Mouse (Mus musculus): ENCODE measurements around the gene Cd5. TPM values are rescaled to one million over a fixed set of nuclear protein-coding genes. Genes with fewer than 3 reads are reported as not detected.

Cd5 gene
- 0.11 and 0.23 TPM in 2 replicates for polyA plus RNA-seq (2015; fragmentation: Nextera tagmentation; extraction: Ambion mirVana)

DNA sequence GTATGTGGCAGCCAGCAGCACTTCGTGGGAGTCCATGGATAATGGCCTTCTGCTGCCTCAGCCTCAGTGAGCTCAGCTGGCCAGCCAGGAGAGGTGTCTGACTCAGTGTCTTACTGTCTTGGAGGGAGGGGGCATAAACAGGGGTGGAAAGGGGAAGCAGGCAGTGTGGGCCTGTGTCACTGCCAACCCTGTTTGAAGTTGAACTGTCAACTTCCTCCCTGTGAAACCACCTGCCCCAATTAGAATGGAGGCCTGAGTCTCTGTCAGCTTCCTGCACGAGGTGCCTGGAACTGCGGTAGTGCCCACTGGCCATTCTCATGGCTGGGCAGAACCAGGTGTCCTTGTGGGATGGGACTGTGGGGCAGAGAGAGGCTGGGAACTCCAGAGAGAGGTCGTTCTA lies at the start of gene Cd5:
Gene Cd5 (minus strand): TSS at position 192 of the 400 bp plus-strand sequence.
- Histone ChIP-seq H3K27ac (no peak within 1 kb of the TSS), H3K36me3 (ENCODE audit: insufficient read depth, low read length) (no peaks in the 10 kb centered on the region), H3K4me2 (ENCODE audit: low read length) (no peak within 1 kb of the TSS), H3K27me3 (ENCODE audit: insufficient read depth, low read length) (no peaks in the 10 kb centered on the region), H3K9me3 (replicated peaks; ENCODE audit: low read length) (no peaks in the 10 kb centered on the region), H3K9ac (ENCODE audit: low read depth, low read length) (no peak within 1 kb of the TSS), H3K4me3 (replicated peaks; ENCODE audit: low read depth, low read length) (no peak within 1 kb of the TSS), H3K4me1 (replicated peaks; ENCODE audit: insufficient read depth, low read length) (peaks cover 7% of the 10 kb centered on the region)
- DNase-seq (ENCODE audit: low spot score) = no peak
- WGBS = 61% methylated on average over 4 of the region's 4 CpGs
- ATAC-seq (replicated peaks; ENCODE audit: low FRiP score, low read depth) = no peak
- TF ChIP-seq CTCF (IDR thresholded peaks at IDR 0.05; ENCODE audit: low read depth) = no peak

- Histone ChIP-seq H3K27ac (no peak overlapping the region), H3K27me3 (ENCODE audit: insufficient read depth, low read length) (no peaks in the 10 kb centered on the region), H3K4me3 (replicated peaks; ENCODE audit: low read depth, low read length) (no peak overlapping the region), H3K36me3 (ENCODE audit: insufficient read depth, low read length) (no peaks in the 10 kb centered on the region), H3K9me3 (replicated peaks; ENCODE audit: low read length) (no peaks in the 10 kb centered on the region), H3K4me1 (replicated peaks; ENCODE audit: insufficient read depth, low read length) (no peaks in the 10 kb centered on the region), H3K4me2 (ENCODE audit: low read length) (no peak overlapping the region), H3K9ac (ENCODE audit: low read depth, low read length) (no peak overlapping the region)
- 78% methylated on average over 9 of the region's 9 CpGs for WGBS
- TF ChIP-seq CTCF (IDR thresholded peaks at IDR 0.05; ENCODE audit: low read depth) = no peak
- DNase-seq (ENCODE audit: low spot score) = no peak
- no peak for ATAC-seq (replicated peaks; ENCODE audit: low FRiP score, low read depth)
These were observed 49.4 kb upstream of the Cd5 start for GRCm38 (mm10) chr19:10788242-10788641.

GRCm38 (mm10) chr19:10787406-10787805 lies 48.6 kb upstream of the Cd5 start:
- Histone ChIP-seq H3K27ac (no peak overlapping the region), H3K9me3 (replicated peaks; ENCODE audit: low read length) (no peaks in the 10 kb centered on the region), H3K27me3 (ENCODE audit: insufficient read depth, low read length) (no peaks in the 10 kb centered on the region), H3K4me1 (replicated peaks; ENCODE audit: insufficient read depth, low read length) (no peaks in the 10 kb centered on the region), H3K4me2 (ENCODE audit: low read length) (no peak overlapping the region), H3K36me3 (ENCODE audit: insufficient read depth, low read length) (no peaks in the 10 kb centered on the region), H3K4me3 (replicated peaks; ENCODE audit: low read depth, low read length) (no peak overlapping the region), H3K9ac (ENCODE audit: low read depth, low read length) (no peak overlapping the region)
- ATAC-seq (replicated peaks; ENCODE audit: low FRiP score, low read depth) (no peak), DNase-seq (ENCODE audit: low spot score) (no peak)
- no peak for TF ChIP-seq CTCF (IDR thresholded peaks at IDR 0.05; ENCODE audit: low read depth)
- 87% methylated on average over 4 of the region's 4 CpGs for WGBS

- H3K27ac ChIP-seq = no peak overlapping the region
- no peak overlapping the region for H3K4me3 ChIP-seq (replicated peaks; ENCODE audit: low read depth, low read length)
- H3K9ac ChIP-seq (ENCODE audit: low read depth, low read length) = no peak overlapping the region
- no peak overlapping the region for H3K4me2 ChIP-seq (ENCODE audit: low read length)
- ATAC-seq (replicated peaks; ENCODE audit: low FRiP score, low read depth) (no peak), DNase-seq (ENCODE audit: low spot score) (no peak)
- H3K36me3 ChIP-seq (ENCODE audit: insufficient read depth, low read length) = no peaks in the 10 kb centered on the region
- no peaks in the 10 kb centered on the region for H3K27me3 ChIP-seq (ENCODE audit: insufficient read depth, low read length)
- no peaks in the 10 kb centered on the region for H3K4me1 ChIP-seq (replicated peaks; ENCODE audit: insufficient read depth, low read length)
- no peak for TF ChIP-seq CTCF (IDR thresholded peaks at IDR 0.05; ENCODE audit: low read depth)
- WGBS = 72% methylated on average over 6 of the region's 6 CpGs
- no peaks in the 10 kb centered on the region for H3K9me3 ChIP-seq (replicated peaks; ENCODE audit: low read length)
These were observed 48.0 kb upstream of the Cd5 start for GRCm38 (mm10) chr19:10786753-10787152.

- WGBS = 72% methylated on average over 10 of the region's 10 CpGs
- Histone ChIP-seq H3K36me3 (ENCODE audit: insufficient read depth, low read length) (no peaks in the 10 kb centered on the region), H3K27ac (no peak overlapping the region), H3K4me2 (ENCODE audit: low read length) (no peak overlapping the region), H3K27me3 (ENCODE audit: insufficient read depth, low read length) (no peaks in the 10 kb centered on the region), H3K9me3 (replicated peaks; ENCODE audit: low read length) (no peaks in the 10 kb centered on the region), H3K9ac (ENCODE audit: low read depth, low read length) (no peak overlapping the region), H3K4me3 (replicated peaks; ENCODE audit: low read depth, low read length) (no peak overlapping the region), H3K4me1 (replicated peaks; ENCODE audit: insufficient read depth, low read length) (no peaks in the 10 kb centered on the region)
- ATAC-seq (replicated peaks; ENCODE audit: low FRiP score, low read depth) = no peak
- TF ChIP-seq CTCF (IDR thresholded peaks at IDR 0.05; ENCODE audit: low read depth) = no peak
- no peak for DNase-seq (ENCODE audit: low spot score)
These were observed 46.1 kb upstream of the Cd5 start for GRCm38 (mm10) chr19:10784796-10785459.

DNA sequence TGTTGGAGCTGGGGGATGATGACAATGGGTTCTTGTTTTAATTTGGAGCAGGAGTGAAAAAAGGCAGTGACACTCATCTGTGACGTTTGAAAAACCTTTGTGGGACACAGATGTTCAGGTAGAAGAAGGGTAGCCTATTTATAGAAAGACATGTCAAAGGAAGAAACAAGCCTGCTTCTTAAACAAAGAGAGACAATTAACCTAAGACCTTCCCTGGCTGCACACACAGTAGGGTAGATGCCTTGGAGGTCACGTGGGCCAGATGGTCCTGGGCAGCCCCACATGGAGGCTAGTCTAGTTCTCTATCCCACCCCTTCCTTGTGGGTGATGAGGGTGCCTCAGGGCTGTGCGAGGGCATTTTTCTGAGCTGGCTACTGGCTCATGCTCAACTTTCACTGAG lies 45.3 kb upstream of the Cd5 start:
- ATAC-seq (replicated peaks; ENCODE audit: low FRiP score, low read depth) = no peak
- WGBS = 44% methylated on average over 3 of the region's 3 CpGs
- H3K9ac ChIP-seq (ENCODE audit: low read depth, low read length) = no peak overlapping the region

DNA sequence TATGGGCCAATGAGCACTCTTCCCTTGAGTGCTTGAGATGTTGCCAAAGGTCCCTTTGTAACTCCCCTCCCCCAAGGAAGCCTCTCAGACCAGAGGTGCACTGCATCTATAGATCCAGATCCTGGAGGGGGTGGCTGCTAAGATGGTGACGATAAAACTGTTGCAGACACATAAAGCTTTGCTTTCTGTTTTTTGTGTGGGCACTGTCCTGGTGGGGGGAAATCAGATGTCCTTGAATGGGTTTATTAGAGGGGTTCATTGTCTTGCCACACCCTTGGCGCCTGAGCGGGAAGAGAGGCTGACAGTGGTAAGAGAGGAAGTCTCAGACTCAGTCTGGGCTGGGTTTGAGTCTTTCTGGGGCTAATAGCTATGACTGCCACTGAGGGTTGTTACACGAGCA lies 44.4 kb upstream of the Cd5 start:
- Histone ChIP-seq H3K27ac (no peak overlapping the region), H3K4me3 (replicated peaks; ENCODE audit: low read depth, low read length) (no peak overlapping the region), H3K27me3 (ENCODE audit: insufficient read depth, low read length) (no peaks in the 10 kb centered on the region), H3K36me3 (ENCODE audit: insufficient read depth, low read length) (no peaks in the 10 kb centered on the region), H3K4me2 (ENCODE audit: low read length) (no peak overlapping the region), H3K9me3 (replicated peaks; ENCODE audit: low read length) (no peaks in the 10 kb centered on the region), H3K4me1 (replicated peaks; ENCODE audit: insufficient read depth, low read length) (no peaks in the 10 kb centered on the region), H3K9ac (ENCODE audit: low read depth, low read length) (no peak overlapping the region)
- 73% methylated on average over 4 of the region's 4 CpGs for WGBS
- DNase-seq (ENCODE audit: low spot score) (no peak), ATAC-seq (replicated peaks; ENCODE audit: low FRiP score, low read depth) (no peak)
- TF ChIP-seq CTCF (IDR thresholded peaks at IDR 0.05; ENCODE audit: low read depth) = no peak

More for the DNA sequence above, 45.3 kb upstream of the Cd5 start:
- Histone ChIP-seq H3K4me3 (replicated peaks; ENCODE audit: low read depth, low read length) (no peak overlapping the region), H3K36me3 (ENCODE audit: insufficient read depth, low read length) (no peaks in the 10 kb centered on the region), H3K27ac (no peak overlapping the region), H3K4me1 (replicated peaks; ENCODE audit: insufficient read depth, low read length) (no peaks in the 10 kb centered on the region), H3K9me3 (replicated peaks; ENCODE audit: low read length) (no peaks in the 10 kb centered on the region), H3K27me3 (ENCODE audit: insufficient read depth, low read length) (no peaks in the 10 kb centered on the region), H3K4me2 (ENCODE audit: low read length) (no peak overlapping the region)
- no peak for TF ChIP-seq CTCF (IDR thresholded peaks at IDR 0.05; ENCODE audit: low read depth)
- DNase-seq (ENCODE audit: low spot score) = no peak

Data from kidney, postnatal 0 days (tissue).